In genomic region chr2:30981790-30982513, GRCm38 (mm10) we compare ENCODE assay signal across 8 mouse cellular contexts. TPM values are rescaled to one million over a fixed set of nuclear protein-coding genes. Genes with fewer than 3 reads are reported as not detected.
A peak's percentile ranks its signal among the peaks of the same experiment; 100 is the strongest.
DNase-seq lines count a peak whose midpoint lies in the region; ATAC-seq and TF ChIP-seq lines count a peak whose summit lies in the region.

TSS of gene BC005624 (minus strand) at chr2:30982201.
TSS of gene Usp20 (plus strand) at chr2:30982279.

- peak within 1 kb of the TSS; percentile 78 for H3K4me3 ChIP-seq in heart, embryonic 12.5 days
- peak within 1 kb of the TSS; percentile 81 for H3K4me3 ChIP-seq in kidney, postnatal 0 days (replicated peaks; ENCODE audit: low read depth, low read length)
- H3K4me3 ChIP-seq in liver, embryonic 11.5 days (ENCODE audit: low read depth, low read length) = peak within 1 kb of the TSS; percentile 95
- H3K4me3 ChIP-seq in stomach, embryonic 14.5 days (ENCODE audit: low read depth, low read length) = peak within 1 kb of the TSS; percentile 86

- no peaks in the 10 kb centered on the region for H3K27me3 ChIP-seq in heart, embryonic 12.5 days (replicated peaks)
- H3K27me3 ChIP-seq in kidney, postnatal 0 days (ENCODE audit: insufficient read depth, low read length) = no peaks in the 10 kb centered on the region
- no peaks in the 10 kb centered on the region for H3K27me3 ChIP-seq in liver, embryonic 11.5 days (replicated peaks; ENCODE audit: control insufficient read depth, insufficient read depth, low read length)
- no peaks in the 10 kb centered on the region for H3K27me3 ChIP-seq in stomach, embryonic 14.5 days (ENCODE audit: control insufficient read depth, insufficient read depth, low read length)

- TF ChIP-seq CTCF in kidney, postnatal 0 days (IDR thresholded peaks at IDR 0.05; ENCODE audit: low read depth) = peak; percentile 45; the same call in 1 of the 2 replicates

- H3K36me3 ChIP-seq in heart, embryonic 12.5 days = peaks cover 34% of the 10 kb centered on the region
- peaks cover 22% of the 10 kb centered on the region for H3K36me3 ChIP-seq in kidney, postnatal 0 days (ENCODE audit: insufficient read depth, low read length)
- H3K36me3 ChIP-seq in liver, embryonic 11.5 days (ENCODE audit: control insufficient read depth, insufficient read depth, low read length) = peaks cover 10% of the 10 kb centered on the region; the same call in 1 of the 2 replicates
- peaks cover 18% of the 10 kb centered on the region for H3K36me3 ChIP-seq in stomach, embryonic 14.5 days (ENCODE audit: control insufficient read depth, insufficient read depth, low read length)

- H3K4me1 ChIP-seq in heart, embryonic 12.5 days (replicated peaks) = peaks cover 23% of the 10 kb centered on the region
- 0 out of 2 replicates have a peak, but pooled peaks cover 8% of the 10 kb centered on the region for H3K4me1 ChIP-seq in kidney, postnatal 0 days (replicated peaks; ENCODE audit: insufficient read depth, low read length)
- H3K4me1 ChIP-seq in liver, embryonic 11.5 days (replicated peaks; ENCODE audit: control insufficient read depth, insufficient read depth, low read length) = peaks cover 18% of the 10 kb centered on the region
- peaks cover 2% of the 10 kb centered on the region; the same call in 1 of the 2 replicates for H3K4me1 ChIP-seq in stomach, embryonic 14.5 days (ENCODE audit: control insufficient read depth, insufficient read depth, low read length)

- H3K27ac ChIP-seq in heart, embryonic 12.5 days (ENCODE audit: poor library complexity, severe bottlenecking) = peak within 1 kb of the TSS; percentile 55
- H3K27ac ChIP-seq in kidney, postnatal 0 days = peak within 1 kb of the TSS; percentile 32; the same call in 1 of the 2 replicates
- peak within 1 kb of the TSS; percentile 46 for H3K27ac ChIP-seq in liver, embryonic 11.5 days (ENCODE audit: low read depth, low read length)
- no peak within 1 kb of the TSS for H3K27ac ChIP-seq in stomach, embryonic 14.5 days (ENCODE audit: low read length)

- peak; percentile 100 for DNase-seq in CD4-positive helper T cell, adult 2 months (ENCODE audit: low read depth, low spot score)
- peak; percentile 98 for DNase-seq in brain, embryonic 18.5 days (ENCODE audit: low read depth, low spot score)
- peak; percentile 99 for DNase-seq in kidney, postnatal 0 days (ENCODE audit: low spot score)
- peak; percentile 99 for DNase-seq in liver, embryonic 11.5 days (ENCODE audit: low spot score)
- DNase-seq in naive thymus-derived CD4-positive, alpha-beta T cell, adult 2 months (ENCODE audit: low read depth) = peak; percentile 100

- peak within 1 kb of the TSS; percentile 84 for H3K9ac ChIP-seq in heart, embryonic 12.5 days
- peak within 1 kb of the TSS; percentile 70 for H3K9ac ChIP-seq in kidney, postnatal 0 days (ENCODE audit: low read depth, low read length)
- peak within 1 kb of the TSS; percentile 78 for H3K9ac ChIP-seq in liver, embryonic 11.5 days (ENCODE audit: low read depth, low read length)
- peak within 1 kb of the TSS; percentile 47 for H3K9ac ChIP-seq in stomach, embryonic 14.5 days (replicated peaks; ENCODE audit: low read depth, low read length)

- H3K9me3 ChIP-seq in heart, embryonic 12.5 days (replicated peaks) = no peaks in the 10 kb centered on the region
- no peaks in the 10 kb centered on the region for H3K9me3 ChIP-seq in kidney, postnatal 0 days (replicated peaks; ENCODE audit: low read length)
- no peaks in the 10 kb centered on the region for H3K9me3 ChIP-seq in liver, embryonic 11.5 days (ENCODE audit: control insufficient read depth, low read length)
- H3K9me3 ChIP-seq in stomach, embryonic 14.5 days (ENCODE audit: control insufficient read depth, low read depth, low read length) = no peaks in the 10 kb centered on the region

- ATAC-seq in erythroid progenitor cell, adult 5-6 weeks (replicated peaks; ENCODE audit: low FRiP score, poor library complexity, severe bottlenecking) = peak; percentile 93
- peak; percentile 98 for ATAC-seq in heart, embryonic 12.5 days (ENCODE audit: insufficient number of reproducible peaks, low FRiP score)
- ATAC-seq in kidney, postnatal 0 days (replicated peaks; ENCODE audit: low FRiP score, low read depth) = peak; percentile 97
- ATAC-seq in liver, embryonic 11.5 days (replicated peaks; ENCODE audit: low FRiP score) = peak; percentile 96
- peak; percentile 98 for ATAC-seq in stomach, embryonic 14.5 days (ENCODE audit: insufficient number of reproducible peaks, insufficient read depth, low FRiP score, low read depth)

- WGBS in heart, embryonic 12.5 days = under 1% methylated on average over 66 of the region's 66 CpGs
- under 1% methylated on average over 66 of the region's 66 CpGs for WGBS in kidney, postnatal 0 days
- under 1% methylated on average over 62 of the region's 66 CpGs for WGBS in liver, embryonic 11.5 days
- under 1% methylated on average over 65 of the region's 66 CpGs for WGBS in stomach, embryonic 14.5 days

- H3K4me2 ChIP-seq in heart, embryonic 12.5 days = peak within 1 kb of the TSS; percentile 90
- peak within 1 kb of the TSS; percentile 75 for H3K4me2 ChIP-seq in kidney, postnatal 0 days (ENCODE audit: low read length)
- H3K4me2 ChIP-seq in liver, embryonic 11.5 days = peak within 1 kb of the TSS; percentile 93
- peak within 1 kb of the TSS; percentile 76 for H3K4me2 ChIP-seq in stomach, embryonic 14.5 days (replicated peaks; ENCODE audit: low read depth, low read length)

RNA-seq across cellular contexts. Expression of gene BC005624, which starts in this region (rescaled TPM):
- 13.0 and 15.5 TPM in 2 replicates for total RNA-seq in erythroid progenitor cell, adult 5-6 weeks (2015; ENCODE audit: low replicate concordance)
- total RNA-seq in erythroid progenitor cell, adult 5-6 weeks (2017; ENCODE audit: low replicate concordance) = 17.6 and 30.4 TPM in 2 replicates
- 33.8 and 35.5 TPM in 2 replicates for polyA plus RNA-seq in heart, embryonic 12.5 days (2016; fragmentation: Nextera tagmentation; extraction: Ambion mirVana)
- polyA plus RNA-seq in kidney, postnatal 0 days (2015; fragmentation: Nextera tagmentation; extraction: Ambion mirVana) = 47.2 and 48.4 TPM in 2 replicates
- polyA plus RNA-seq in liver, embryonic 11.5 days (2014; fragmentation: Nextera tagmentation; extraction: Ambion mirVana) = 51.6 and 53.5 TPM in 2 replicates
- 46.9 and 48.2 TPM in 2 replicates for polyA plus RNA-seq in stomach, embryonic 14.5 days (2014; fragmentation: Nextera tagmentation; extraction: Ambion mirVana)

RNA-seq across cellular contexts. Expression of gene Usp20, which starts in this region (rescaled TPM):
- 5.0 TPM in 1 of 2 replicates, not detected in the other for total RNA-seq in erythroid progenitor cell, adult 5-6 weeks (2015; ENCODE audit: low replicate concordance)
- 0.64 TPM in 1 of 2 replicates, not detected in the other for total RNA-seq in erythroid progenitor cell, adult 5-6 weeks (2017; ENCODE audit: low replicate concordance)
- 27.4 and 27.9 TPM in 2 replicates for polyA plus RNA-seq in heart, embryonic 12.5 days (2016; fragmentation: Nextera tagmentation; extraction: Ambion mirVana)
- polyA plus RNA-seq in kidney, postnatal 0 days (2015; fragmentation: Nextera tagmentation; extraction: Ambion mirVana) = 12.9 and 15.9 TPM in 2 replicates
- 11.5 and 12.9 TPM in 2 replicates for polyA plus RNA-seq in liver, embryonic 11.5 days (2014; fragmentation: Nextera tagmentation; extraction: Ambion mirVana)
- polyA plus RNA-seq in stomach, embryonic 14.5 days (2014; fragmentation: Nextera tagmentation; extraction: Ambion mirVana) = 13.4 and 13.8 TPM in 2 replicates
